Mouse (Mus musculus): ENCODE results near the gene Gm44596. TPM values are rescaled to one million over a fixed set of nuclear protein-coding genes. Genes with fewer than 3 reads are reported as not detected.

Gm44596 gene
- polyA plus RNA-seq, 1 experiment from 2014 or later, result not detected

- Histone ChIP-seq H3K27ac (ENCODE audit: low read length) (no peak overlapping the region), H3K9me3 (ENCODE audit: low read length) (no peaks in the 10 kb centered on the region), H3K27me3 (replicated peaks; ENCODE audit: insufficient read depth, low read length) (no peaks in the 10 kb centered on the region), H3K4me2 (replicated peaks; ENCODE audit: low read depth, low read length) (no peak overlapping the region), H3K9ac (replicated peaks; ENCODE audit: low read depth) (no peak overlapping the region), H3K4me3 (ENCODE audit: low read depth, low read length) (no peak overlapping the region), H3K36me3 (ENCODE audit: insufficient read depth, low read length) (no peaks in the 10 kb centered on the region), H3K4me1 (ENCODE audit: insufficient read depth, low read depth, low read length) (no peaks in the 10 kb centered on the region)
- ATAC-seq, result no peak
- WGBS, result 51% methylated on average over 12 of the region's 12 CpGs
- no peak for DNase-seq (ENCODE audit: low spot score)
- TF ChIP-seq EP300 (IDR thresholded peaks at IDR 0.05) (no peak), CTCF (IDR thresholded peaks at IDR 0.05) (no peak)
Observed at GRCm38 (mm10) chr6:128455835-128456605, 80.7 kb downstream of the Gm44596 start.

Other genes with a start within 250 kb of the Gm44596 start
- gene Tspan9, start 231.9 kb upstream of the Gm44596 start, polyA plus RNA-seq (2015; fragmentation: Nextera tagmentation; extraction: Ambion mirVana), result 136 and 158 TPM in 2 replicates
- gene Tead4, start 74.7 kb upstream of the Gm44596 start, polyA plus RNA-seq (2015; fragmentation: Nextera tagmentation; extraction: Ambion mirVana), result 9.6 and 10.3 TPM in 2 replicates
- gene Tulp3, start 19.7 kb upstream of the Gm44596 start, polyA plus RNA-seq (2015; fragmentation: Nextera tagmentation; extraction: Ambion mirVana), result 9.5 and 10.9 TPM in 2 replicates
- 41.8 and 43.8 TPM in 2 replicates for gene Rhno1, start 12.6 kb upstream of the Gm44596 start, polyA plus RNA-seq (2015; fragmentation: Nextera tagmentation; extraction: Ambion mirVana)
- 1.3 and 2.0 TPM in 2 replicates for gene Foxm1, start 12.5 kb upstream of the Gm44596 start, polyA plus RNA-seq (2015; fragmentation: Nextera tagmentation; extraction: Ambion mirVana)
- gene Tex52, start within 50 bp of the Gm44596 start, polyA plus RNA-seq (2015; fragmentation: Nextera tagmentation; extraction: Ambion mirVana), result 0.13 and 0.17 TPM in 2 replicates
- 1.0 and 1.2 TPM in 2 replicates for gene Nrip2, start 23.8 kb downstream of the Gm44596 start, polyA plus RNA-seq (2015; fragmentation: Nextera tagmentation; extraction: Ambion mirVana)
- 16.4 and 19.8 TPM in 2 replicates for gene Itfg2, start 49.4 kb downstream of the Gm44596 start, polyA plus RNA-seq (2015; fragmentation: Nextera tagmentation; extraction: Ambion mirVana)
- 156 and 165 TPM in 2 replicates for gene Fkbp4, start 63.2 kb downstream of the Gm44596 start, polyA plus RNA-seq (2015; fragmentation: Nextera tagmentation; extraction: Ambion mirVana)
- gene Pzp, start 151.2 kb downstream of the Gm44596 start, polyA plus RNA-seq (2015; fragmentation: Nextera tagmentation; extraction: Ambion mirVana), result 0.14 and 0.35 TPM in 2 replicates
- gene A2ml1, start 206.1 kb downstream of the Gm44596 start, polyA plus RNA-seq (2015; fragmentation: Nextera tagmentation; extraction: Ambion mirVana), result 10.1 and 10.8 TPM in 2 replicates
- not detected in 2 replicates for gene Klrb1a, start 248.0 kb downstream of the Gm44596 start, polyA plus RNA-seq (2015; fragmentation: Nextera tagmentation; extraction: Ambion mirVana)